Mouse (Mus musculus) skeletal muscle tissue, postnatal 0 days (tissue): ENCODE measurements around the gene Sdf2l1. TPM values are rescaled to one million over a fixed set of nuclear protein-coding genes. Genes with fewer than 3 reads are reported as not detected.
A peak's percentile ranks its signal among the peaks of the same experiment; 100 is the strongest.

Experiments used
- microRNA counts: library from miRNA; unstranded; fragments of <30 nt; microRNA quantifications from one replicate; lab custom pipeline; 2015
- microRNA-seq, 2 experiments: library from miRNA; unstranded; fragments of <30 nt; microRNA quantifications; one replicate each; pipeline ENCODE4; 2016
- polyA plus RNA-seq: library from polyadenylated mRNA; unstranded; fragments of >200 nt; fragmentation: Nextera tagmentation; extraction: Ambion mirVana; gene quantifications from 2 replicates; pipeline ENCODE4 v1.2.1, GENCODE M21; 2015

Gene Sdf2l1
- polyA plus RNA-seq, result 5.9 and 9.9 TPM in 2 replicates

GRCm38 (mm10) chr16:17132089-17132905 is at the start of gene Sdf2l1:
Gene Sdf2l1 (minus strand): TSS chr16:17132383.

GRCm38 (mm10) chr16:17146772-17147235 is 14.6 kb upstream of the Sdf2l1 start, which contains the start of gene Ccdc116:
Gene Ccdc116 (minus strand): TSS chr16:17147229.

GRCm38 (mm10) chr16:17144339-17144738 is 12.2 kb upstream of the Sdf2l1 start, which contains the start of gene Ydjc:
Gene Ydjc (plus strand): TSS chr16:17144621.

GRCm38 (mm10) chr16:17124871-17125520 is 7.2 kb downstream of the Sdf2l1 start, which contains the start of gene 2610318N02Rik:
Gene 2610318N02Rik (minus strand): TSS chr16:17125167.

GRCm38 (mm10) chr16:17110771-17111743 is 21.1 kb downstream of the Sdf2l1 start, which contains the start of gene Ppil2:
Gene Ppil2 (minus strand): TSS chr16:17111257.

MicroRNA genes within 50 kb of the gene (microRNA counts, 519-probe panel; counts per million panel counts)
- microRNA mmu-miR-130b (lab: Ali Mortazavi, UCI), result 3,976 counts per million, percentile 80 among the panel's probes with 10 or more counts
- 296 counts per million, percentile 58 among the panel's probes with 10 or more counts for microRNA mmu-miR-301b (lab: Ali Mortazavi, UCI)

Small RNA genes within 50 kb of the gene (microRNA-seq; reads per million reads assigned to microRNA genes)
- gene Mir130b (787 to 984 reads per million in 2 experiments), gene Mir301b (16.3 to 21.3 reads per million in 2 experiments)

Other genes starting within 250 kb of the Sdf2l1 start
- gene Ppm1f, start 235.9 kb downstream of the Sdf2l1 start, polyA plus RNA-seq, result 10.4 and 10.7 TPM in 2 replicates
- 91.6 and 99.3 TPM in 2 replicates for gene Mapk1, start 149.0 kb downstream of the Sdf2l1 start, polyA plus RNA-seq
- 5.3 and 7.5 TPM in 2 replicates for gene Ypel1, start 62.7 kb downstream of the Sdf2l1 start, polyA plus RNA-seq
- 51.8 and 53.1 TPM in 2 replicates for gene Ppil2, start 21.1 kb downstream of the Sdf2l1 start, polyA plus RNA-seq
- gene 2610318N02Rik, start 7.2 kb downstream of the Sdf2l1 start, polyA plus RNA-seq, result 1.2 and 1.7 TPM in 2 replicates
- gene Ydjc, start 12.2 kb upstream of the Sdf2l1 start, polyA plus RNA-seq, result 0.59 and 1.2 TPM in 2 replicates
- gene Ccdc116, start 14.8 kb upstream of the Sdf2l1 start, polyA plus RNA-seq, result 0.15 TPM in 2 replicates
- gene Ube2l3, start 70.3 kb upstream of the Sdf2l1 start, polyA plus RNA-seq, result 207 and 232 TPM in 2 replicates
- 0.10 and 0.16 TPM in 2 replicates for gene Rimbp3, start 76.2 kb upstream of the Sdf2l1 start, polyA plus RNA-seq
- 1.1 and 1.2 TPM in 2 replicates for gene Hic2, start 101.2 kb upstream of the Sdf2l1 start, polyA plus RNA-seq
- 3.2 and 4.5 TPM in 2 replicates for gene Tmem191c, start 143.7 kb upstream of the Sdf2l1 start, polyA plus RNA-seq
- 0.06 and 0.32 TPM in 2 replicates for gene Serpind1, start 199.0 kb upstream of the Sdf2l1 start, polyA plus RNA-seq